Mouse (Mus musculus) erythroblast, embryonic 14.5 days (primary cell): ENCODE results near the gene Fanca. TPM values are rescaled to one million over a fixed set of nuclear protein-coding genes. Genes with fewer than 3 reads are reported as not detected.

Source experiments
- H3K27me3 ChIP-seq: 2 replicates; pipeline ENCODE4 v1.6.1; 2012; ENCODE audit warnings: inconsistent platforms; ENCODE audit not compliant: control insufficient read depth
- H3K36me3 ChIP-seq: 2 replicates; pipeline ENCODE4 v1.6.1; 2012; ENCODE audit warnings: mild to moderate bottlenecking, inconsistent platforms; ENCODE audit not compliant: control insufficient read depth
- H3K4me1 ChIP-seq: 2 replicates; pipeline ENCODE4 v1.6.1; 2012; ENCODE audit warnings: inconsistent platforms; ENCODE audit not compliant: control insufficient read depth
- H3K4me3 ChIP-seq: replicated peaks from 2 replicates; pipeline ENCODE3; 2012; ENCODE audit warnings: moderate library complexity, mild to moderate bottlenecking, inconsistent platforms
- H3K9me3 ChIP-seq: 2 replicates; pipeline ENCODE4 v1.6.1; 2012; ENCODE audit warnings: low read length, inconsistent platforms, mixed read lengths; ENCODE audit not compliant: control insufficient read depth
- GATA1 ChIP-seq: IDR thresholded peaks from 2 replicates; pipeline ENCODE4 v1.6.1; 2012; ENCODE audit warnings: low read length, inconsistent platforms, mixed read lengths
- TAL1 ChIP-seq: IDR thresholded peaks from 3 replicates; pipeline ENCODE4 v1.6.1; 2012; ENCODE audit warnings: low read length, inconsistent platforms, mixed read lengths
- polyA plus RNA-seq: library from polyadenylated mRNA; stranded (reverse); fragments of >175 nt; gene quantifications from 2 replicates; pipeline ENCODE4 v1.2.3, GENCODE M21; 2012

The Fanca gene
- 9.7 and 10.0 TPM in 2 replicates for polyA plus RNA-seq

DNA sequence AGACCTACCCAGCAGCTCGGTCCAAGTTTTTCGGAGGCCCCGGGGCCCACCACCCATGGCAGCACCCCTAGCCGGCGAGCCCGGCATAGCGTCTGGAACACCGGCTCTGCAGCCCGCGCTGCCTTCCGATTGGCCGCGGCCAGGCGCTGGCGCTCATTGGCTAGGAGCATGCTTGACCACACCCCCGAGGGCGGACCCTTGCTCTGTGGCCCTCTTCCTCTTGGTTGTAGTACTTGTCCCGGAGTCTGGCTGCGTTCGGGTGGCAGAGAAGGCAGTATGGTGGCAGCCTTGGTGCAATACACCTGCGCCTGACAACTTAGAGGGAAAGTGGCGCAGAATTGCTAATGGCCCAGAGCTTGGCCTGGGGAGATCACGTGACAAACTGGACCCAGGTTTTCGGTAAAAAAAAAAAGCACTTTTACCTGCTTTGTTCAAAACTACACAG lies at the start of gene Fanca:
Gene Fanca (minus strand): TSS at position 110 of the 445 bp plus-strand sequence.
- no peak for TF ChIP-seq GATA1
- no peak for TF ChIP-seq TAL1
- Histone ChIP-seq H3K36me3 (peaks cover 16% of the 10 kb centered on the region), H3K9me3 (no peaks in the 10 kb centered on the region), H3K4me3 (peak within 1 kb of the TSS; percentile 90), H3K27me3 (no peaks in the 10 kb centered on the region), H3K4me1 (peaks cover 26% of the 10 kb centered on the region)

DNA sequence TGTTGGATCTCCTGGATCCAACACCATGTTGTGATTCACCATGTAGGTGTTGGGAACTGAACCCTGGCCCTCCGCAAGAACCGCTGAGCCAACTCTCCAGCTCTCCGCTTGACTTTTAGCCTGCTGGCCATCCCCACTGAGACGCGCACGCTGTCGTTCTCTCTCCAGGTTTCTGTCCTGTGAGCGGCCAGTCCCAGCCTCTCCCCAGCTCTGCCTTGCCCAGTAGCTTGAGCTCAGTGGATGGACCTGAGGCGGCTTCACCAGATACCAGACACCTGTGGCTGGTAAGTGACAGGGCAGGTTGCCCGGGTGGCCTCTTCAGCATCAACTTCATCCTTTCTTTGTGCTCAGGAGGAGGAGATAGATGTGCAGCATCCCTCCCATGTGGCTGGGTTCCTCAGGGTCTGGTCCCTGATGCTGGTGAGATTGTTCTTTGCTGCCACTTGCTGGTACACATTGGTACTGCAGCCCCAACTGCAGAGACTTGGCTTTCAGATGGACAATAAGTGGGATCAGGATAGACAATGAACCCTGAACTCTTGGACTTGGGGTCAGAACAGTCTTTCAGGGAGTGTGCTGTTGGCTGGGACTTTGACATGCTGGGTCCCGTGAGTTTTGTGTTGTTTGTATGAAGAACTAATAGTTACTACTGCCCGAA lies 42.8 kb upstream of the Fanca start:
- no peak for TF ChIP-seq GATA1
- no peak for TF ChIP-seq TAL1
- no peaks in the 10 kb centered on the region for H3K27me3 ChIP-seq
- no peaks in the 10 kb centered on the region for H3K9me3 ChIP-seq
- H3K4me1 ChIP-seq = no peaks in the 10 kb centered on the region
- no peak overlapping the region for H3K4me3 ChIP-seq
- H3K36me3 ChIP-seq = peaks cover 19% of the 10 kb centered on the region

DNA sequence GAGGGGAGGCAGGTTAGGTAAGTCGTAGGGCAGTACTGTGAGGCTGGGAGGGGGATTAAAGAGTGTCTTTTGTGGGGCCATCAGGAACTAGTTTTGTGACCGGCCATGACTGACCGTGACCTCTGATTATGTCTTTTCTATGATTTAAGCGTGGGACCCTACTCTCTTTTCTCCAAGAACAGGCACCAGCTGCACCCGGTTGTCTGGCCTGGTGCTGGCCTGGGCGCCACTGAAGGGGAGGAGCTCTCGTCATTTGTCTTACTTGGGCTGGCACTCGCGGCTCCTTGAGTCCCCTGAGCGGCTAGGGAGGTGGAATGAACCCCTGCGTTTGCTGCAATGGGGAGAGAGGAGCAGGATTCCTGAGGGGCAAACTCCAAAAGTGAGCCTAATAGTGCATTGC lies 34.8 kb upstream of the Fanca start:
- peaks cover 5% of the 10 kb centered on the region for H3K36me3 ChIP-seq
- H3K27me3 ChIP-seq = peaks cover 17% of the 10 kb centered on the region
- peaks cover 10% of the 10 kb centered on the region for H3K4me1 ChIP-seq
- no peak overlapping the region for H3K4me3 ChIP-seq
- TF ChIP-seq TAL1 (no peak), GATA1 (no peak)
- H3K9me3 ChIP-seq = no peaks in the 10 kb centered on the region

DNA sequence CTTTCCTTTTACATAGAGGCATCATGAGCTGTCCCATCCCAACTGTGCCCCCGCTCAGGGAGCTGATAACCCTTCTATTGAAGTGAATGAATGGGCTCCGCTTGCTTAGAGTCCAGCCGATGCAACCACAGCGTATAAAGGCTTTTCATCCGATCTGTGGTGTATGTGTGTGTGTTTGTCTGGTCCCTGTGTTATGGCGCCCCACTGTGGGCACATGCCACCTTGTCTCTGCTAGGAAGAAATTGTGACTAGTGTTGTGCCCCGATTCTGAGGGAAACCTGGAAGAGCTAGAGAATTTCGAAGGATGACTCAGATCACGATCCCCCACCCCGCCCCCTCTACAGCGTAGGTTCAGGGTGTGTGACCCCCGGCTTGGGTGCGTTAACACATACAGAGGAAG lies 34.4 kb upstream of the Fanca start:
- Histone ChIP-seq H3K27me3 (peaks cover 17% of the 10 kb centered on the region), H3K4me3 (no peak overlapping the region), H3K4me1 (peaks cover 14% of the 10 kb centered on the region), H3K9me3 (no peaks in the 10 kb centered on the region), H3K36me3 (peaks cover 5% of the 10 kb centered on the region)
- TF ChIP-seq TAL1 (no peak), GATA1 (no peak)

DNA sequence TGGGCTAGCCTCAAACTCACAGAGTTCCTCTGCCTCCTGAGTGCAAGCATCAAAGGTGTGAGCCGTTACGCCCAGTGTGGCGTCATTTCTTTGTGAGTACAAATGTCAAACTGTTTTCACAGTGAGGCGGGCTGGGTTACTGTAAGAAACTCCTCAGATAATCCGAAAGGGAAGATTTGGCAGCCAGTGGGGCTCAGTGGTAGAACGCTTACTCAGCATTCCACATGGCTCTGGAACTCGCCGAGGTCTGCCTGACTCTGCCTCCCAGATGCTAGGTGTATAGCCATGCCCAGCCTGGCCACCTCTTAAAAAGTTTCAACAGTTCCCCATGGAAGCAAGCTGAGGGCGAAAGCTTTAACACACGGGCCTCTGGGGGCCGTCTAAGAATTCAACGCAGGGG lies 33.7 kb upstream of the Fanca start:
- H3K36me3 ChIP-seq = peaks cover 5% of the 10 kb centered on the region
- H3K9me3 ChIP-seq = no peaks in the 10 kb centered on the region
- peaks cover 18% of the 10 kb centered on the region for H3K4me1 ChIP-seq
- no peak overlapping the region for H3K4me3 ChIP-seq
- peaks cover 17% of the 10 kb centered on the region for H3K27me3 ChIP-seq
- TF ChIP-seq GATA1 (no peak), TAL1 (no peak)

DNA sequence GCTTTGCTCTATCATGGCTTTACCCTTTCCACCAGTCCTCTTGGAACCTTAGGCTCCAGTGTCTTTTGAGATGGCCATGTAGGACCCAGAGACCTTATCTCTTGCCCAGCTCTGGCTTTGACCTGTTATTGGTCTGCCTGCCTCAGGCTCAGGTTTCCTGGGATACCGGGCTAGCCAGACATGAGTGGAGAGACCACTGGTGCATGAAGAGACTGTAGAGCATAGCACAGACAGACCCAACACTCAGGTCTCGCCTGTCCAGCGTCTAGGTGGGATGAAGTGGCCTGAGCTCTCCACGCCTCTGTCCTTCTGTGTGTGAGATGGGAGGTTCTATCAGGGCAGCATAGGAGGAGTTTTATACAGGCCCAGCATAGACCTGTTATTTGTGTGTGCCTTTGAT lies 30.7 kb upstream of the Fanca start:
- Histone ChIP-seq H3K4me1 (peaks cover 30% of the 10 kb centered on the region), H3K4me3 (no peak overlapping the region), H3K36me3 (no peaks in the 10 kb centered on the region), H3K27me3 (peaks cover 12% of the 10 kb centered on the region), H3K9me3 (no peaks in the 10 kb centered on the region)
- TF ChIP-seq TAL1 = no peak
- no peak for TF ChIP-seq GATA1

DNA sequence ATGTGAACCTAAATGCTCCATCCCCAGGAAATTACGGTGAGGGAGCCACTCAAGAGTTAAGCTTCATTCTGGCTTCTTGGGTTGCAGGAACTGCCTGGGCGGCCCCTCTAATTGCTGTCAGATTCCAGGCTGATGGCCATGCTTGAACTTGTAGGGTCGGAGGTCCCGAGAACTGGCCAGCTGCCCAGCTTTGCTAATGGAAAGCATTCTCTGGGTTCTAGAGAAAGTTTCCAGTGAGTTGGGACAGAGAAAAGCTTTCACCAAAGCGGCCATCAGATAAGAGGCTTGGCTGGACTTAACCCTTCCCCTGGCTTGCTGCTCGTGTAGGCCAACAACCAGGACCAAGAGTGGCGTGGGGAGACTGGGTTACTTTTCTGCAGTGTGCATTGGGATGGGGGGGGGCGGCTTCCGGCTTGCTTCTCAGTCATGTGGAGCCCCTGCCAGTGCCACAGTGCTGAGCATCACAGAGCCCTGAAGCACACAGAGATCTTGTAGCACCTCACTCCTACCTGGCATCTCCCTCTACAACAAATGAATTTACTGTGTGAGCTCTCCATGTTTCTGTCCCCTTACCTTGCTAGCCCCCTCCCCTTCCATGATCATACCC lies 30.0 kb upstream of the Fanca start:
- Histone ChIP-seq H3K9me3 (no peaks in the 10 kb centered on the region), H3K36me3 (no peaks in the 10 kb centered on the region), H3K27me3 (peaks cover 5% of the 10 kb centered on the region), H3K4me1 (peaks cover 31% of the 10 kb centered on the region), H3K4me3 (no peak overlapping the region)
- TF ChIP-seq TAL1 = no peak
- TF ChIP-seq GATA1 = peak; percentile 65

DNA sequence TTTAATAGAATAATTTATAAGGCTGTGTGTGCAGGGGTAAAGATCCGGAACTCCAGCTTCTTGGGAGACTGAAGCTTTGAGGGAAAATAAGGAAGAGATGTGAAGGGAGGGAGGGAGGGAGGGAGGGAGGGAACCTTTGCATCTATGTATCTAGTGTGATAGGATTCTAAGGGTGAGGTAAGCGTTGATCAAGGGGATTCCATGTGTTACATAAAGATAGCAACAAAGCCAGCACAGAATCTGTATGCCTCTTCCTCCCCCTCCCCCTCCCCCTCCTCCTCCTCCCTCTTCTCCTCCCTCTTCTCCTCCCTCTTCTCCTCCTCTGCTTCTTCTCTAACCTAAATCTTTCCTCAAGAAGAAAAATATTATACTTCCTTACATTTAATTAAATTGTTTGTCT lies 28.9 kb upstream of the Fanca start:
- Histone ChIP-seq H3K4me1 (peaks cover 34% of the 10 kb centered on the region), H3K27me3 (no peaks in the 10 kb centered on the region), H3K4me3 (no peak overlapping the region), H3K9me3 (no peaks in the 10 kb centered on the region), H3K36me3 (no peaks in the 10 kb centered on the region)
- no peak for TF ChIP-seq GATA1
- no peak for TF ChIP-seq TAL1

DNA sequence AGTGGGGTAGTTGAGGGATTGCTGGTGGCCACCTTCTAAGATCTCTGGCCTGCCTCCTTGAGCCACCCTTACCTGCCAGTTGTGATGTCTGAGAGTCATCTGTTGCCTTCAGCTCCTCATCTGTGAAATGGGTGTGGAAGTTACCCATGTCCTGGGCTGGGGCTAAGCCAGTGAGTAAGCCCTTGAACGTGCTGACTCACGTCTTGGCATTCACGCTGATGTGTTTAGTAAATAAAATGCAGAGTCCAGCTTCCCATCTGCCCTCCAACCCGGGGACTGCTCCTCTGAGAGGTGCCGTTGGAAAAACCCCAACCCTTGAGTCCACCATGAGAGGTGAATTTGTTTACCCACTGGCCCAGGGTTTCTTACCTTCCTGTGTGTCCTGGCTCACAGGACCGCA lies 27.5 kb upstream of the Fanca start:
- no peaks in the 10 kb centered on the region for H3K9me3 ChIP-seq
- TF ChIP-seq GATA1 = no peak
- TF ChIP-seq TAL1 = no peak
- H3K4me3 ChIP-seq = no peak overlapping the region
- no peaks in the 10 kb centered on the region for H3K36me3 ChIP-seq
- H3K27me3 ChIP-seq = no peaks in the 10 kb centered on the region
- H3K4me1 ChIP-seq = peaks cover 42% of the 10 kb centered on the region
